Mouse (Mus musculus) skeletal muscle tissue, adult 2 months (tissue): ENCODE results near the gene Rbms2.
"Not testable (repeated sequence)": the region's sequence is repeated elsewhere in the genome, so short reads cannot be mapped to it uniquely, and the experiment has no call there.

Source experiments
- DNase-seq: peaks from one replicate; pipeline ENCODE4 v3.0.0-alpha.2; 2012; ENCODE audit warnings: low read depth, low spot score

Gene Rbms2

GRCm38 (mm10) chr10:128092506-128093495 lies 87.3 kb downstream of the Rbms2 start:
- DNase-seq: peak; percentile 78

GRCm38 (mm10) chr10:128091564-128092505 lies 88.3 kb downstream of the Rbms2 start, which contains the start of gene Baz2a:
Gene Baz2a (plus strand): TSS chr10:128091577.
- peak; percentile 80 for DNase-seq

GRCm38 (mm10) chr10:128090651-128091563 lies 89.2 kb downstream of the Rbms2 start:
- DNase-seq: peak; percentile 90

- no peak for DNase-seq
Observed at GRCm38 (mm10) chr10:128089842-128090241, 90.3 kb downstream of the Rbms2 start.

GRCm38 (mm10) chr10:128088181-128088580 lies 91.9 kb downstream of the Rbms2 start:
- DNase-seq: no peak

- not testable (repeated sequence) for DNase-seq
Observed at GRCm38 (mm10) chr10:128087216-128087615, 92.9 kb downstream of the Rbms2 start.

- DNase-seq: no peak
Observed at GRCm38 (mm10) chr10:128086391-128086790, 93.7 kb downstream of the Rbms2 start.

- DNase-seq: no peak
Observed at GRCm38 (mm10) chr10:128084160-128084559, 95.9 kb downstream of the Rbms2 start.

- peak; percentile 41 for DNase-seq
Observed at GRCm38 (mm10) chr10:128083688-128084087, 96.4 kb downstream of the Rbms2 start.

GRCm38 (mm10) chr10:128082880-128083421 lies 97.1 kb downstream of the Rbms2 start, which contains the start of gene Atp5b:
Gene Atp5b (plus strand): TSS chr10:128083273.
- peak; percentile 99 for DNase-seq

GRCm38 (mm10) chr10:128082477-128082808 lies 97.7 kb downstream of the Rbms2 start:
- DNase-seq: no peak

- DNase-seq: peak; percentile 31
Observed at GRCm38 (mm10) chr10:128081807-128082476, 98.2 kb downstream of the Rbms2 start.
